Mouse (Mus musculus): ENCODE measurements around the gene Dgcr2.
A peak's percentile ranks its signal among the peaks of the same experiment; 100 is the strongest.

DNA sequence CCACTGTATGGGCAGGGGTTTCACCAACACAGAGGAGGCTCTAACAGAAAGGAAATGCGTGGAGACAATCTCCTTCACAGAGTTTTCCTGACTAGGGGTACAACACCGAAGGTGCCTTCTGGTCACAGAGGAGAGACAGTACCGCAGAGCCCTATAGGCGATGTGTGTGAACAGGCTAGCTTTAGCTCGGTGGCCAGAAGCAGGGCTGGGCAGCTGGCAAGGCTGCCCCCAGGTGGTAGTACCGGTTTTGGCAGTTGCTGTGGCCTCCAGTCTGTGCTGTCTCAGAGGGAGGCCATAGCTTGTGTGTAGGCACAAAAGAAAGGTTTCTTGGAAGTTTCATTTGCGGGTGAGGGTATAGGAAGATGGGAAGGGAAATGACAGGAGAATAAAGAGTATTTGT lies 40.5 kb upstream of the Dgcr2 start:
- TF ChIP-seq CTCF (IDR thresholded peaks at IDR 0.05; ENCODE audit: low read depth, low read length) (peak; percentile 96), POLR2A (IDR thresholded peaks at IDR 0.05; ENCODE audit: extremely low read depth, insufficient read depth, low read length) (no peak)
